Mouse (Mus musculus) brain, adult 2 months (tissue): ENCODE data around the gene Cfap97.
A peak's percentile ranks its signal among the peaks of the same experiment; 100 is the strongest.

Source experiments
- DNase-seq: peaks from one replicate; pipeline ENCODE4 v3.0.0; 2011; ENCODE audit warnings: low read depth, low spot score

Cfap97 gene

GRCm38 (mm10) chr8:46153042-46153441 is 1.5 kb downstream of the Cfap97 start:
- no peak for DNase-seq

- DNase-seq: peak; percentile 99
Measured at GRCm38 (mm10) chr8:46162953-46163869, 11.6 kb downstream of the Cfap97 start.

- no peak for DNase-seq
Measured at GRCm38 (mm10) chr8:46163870-46164190, 12.3 kb downstream of the Cfap97 start.

DNA sequence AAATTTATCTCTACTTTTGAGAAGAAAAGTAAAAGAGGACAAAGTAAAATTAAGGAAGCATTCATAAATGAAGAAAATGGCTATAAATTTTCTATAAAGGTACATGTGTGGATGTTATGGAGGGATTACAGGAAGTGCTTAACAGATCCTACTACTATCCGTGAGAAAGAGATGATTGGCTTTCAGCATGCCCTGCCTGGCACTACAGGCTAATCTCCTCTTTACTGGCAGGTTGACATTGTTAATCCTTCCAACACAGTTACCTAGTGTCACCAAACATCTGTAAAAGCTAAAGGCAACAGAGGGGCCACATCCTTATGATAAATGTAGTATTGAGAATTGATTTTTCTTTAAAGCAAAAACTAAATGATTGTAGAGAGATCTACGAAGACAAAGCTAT is 22.1 kb downstream of the Cfap97 start:
- no peak for DNase-seq

- DNase-seq: peak; percentile 34
Measured at GRCm38 (mm10) chr8:46180136-46180535, 28.6 kb downstream of the Cfap97 start.

- DNase-seq: peak; percentile 93
Measured at GRCm38 (mm10) chr8:46185361-46185760, 33.8 kb downstream of the Cfap97 start.

GRCm38 (mm10) chr8:46193100-46193499 is 41.5 kb downstream of the Cfap97 start:
- peak; percentile 74 for DNase-seq

- DNase-seq: peak; percentile 41
Measured at GRCm38 (mm10) chr8:46196877-46197276, 45.3 kb downstream of the Cfap97 start.

DNA sequence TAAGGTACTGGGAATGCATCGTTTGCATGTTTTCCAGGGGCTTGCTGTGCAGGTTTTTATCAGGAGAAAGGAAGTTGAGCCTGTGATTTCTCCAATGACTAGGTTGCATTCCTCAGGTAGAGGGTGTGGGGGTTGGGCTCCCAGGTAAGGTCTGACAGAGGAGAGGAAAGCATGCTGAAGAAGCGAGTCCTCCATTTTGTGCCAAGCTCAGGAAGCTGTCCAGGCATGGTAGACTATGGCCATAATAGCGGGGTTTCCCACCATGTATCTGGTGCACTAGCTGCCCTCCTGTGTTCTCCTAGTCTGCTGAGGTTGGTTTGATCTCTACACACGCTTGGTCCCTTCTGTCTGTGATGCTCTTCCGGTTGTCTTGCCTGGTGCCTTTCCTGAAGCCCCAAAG is 46.1 kb downstream of the Cfap97 start:
- no peak for DNase-seq

DNA sequence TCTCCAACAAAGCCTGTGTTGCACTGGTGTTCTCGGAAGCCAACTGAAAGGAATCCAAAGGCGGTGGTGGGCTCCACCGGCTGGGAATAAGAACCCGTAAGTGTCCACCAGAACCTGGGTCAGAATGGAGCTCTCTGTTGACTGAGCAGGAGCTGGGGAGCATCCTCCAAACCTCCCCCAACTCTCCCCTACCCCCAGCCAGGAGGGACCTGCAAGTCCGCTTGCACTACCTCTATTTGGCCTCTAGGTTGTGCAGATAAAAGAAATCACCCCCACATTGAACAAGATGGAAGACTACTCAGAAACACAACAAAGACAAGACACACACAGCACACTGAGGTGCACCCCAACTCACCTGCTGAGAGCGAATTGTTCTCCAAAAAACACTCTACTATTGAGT is 50.8 kb downstream of the Cfap97 start:
- no peak for DNase-seq

DNA sequence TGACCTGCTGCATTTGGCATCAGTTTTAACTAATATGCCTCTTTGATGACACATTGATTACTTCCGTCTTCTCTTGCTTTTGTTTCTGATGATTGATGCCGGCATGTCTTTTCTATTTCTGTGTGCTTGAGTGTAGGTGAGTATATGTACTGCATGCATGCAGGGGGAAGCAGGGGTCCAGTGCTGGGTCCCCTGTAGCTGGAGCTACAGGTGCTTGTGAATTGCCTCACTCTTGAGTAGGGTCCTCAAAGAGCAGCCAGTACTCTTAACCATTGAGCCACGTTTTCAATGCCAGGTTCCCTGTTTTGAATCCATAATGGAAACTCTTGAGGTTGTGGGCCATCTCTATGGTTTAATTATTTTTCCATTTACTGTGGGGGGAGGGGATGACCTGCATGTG is 52.7 kb downstream of the Cfap97 start:
- DNase-seq: no peak

DNA sequence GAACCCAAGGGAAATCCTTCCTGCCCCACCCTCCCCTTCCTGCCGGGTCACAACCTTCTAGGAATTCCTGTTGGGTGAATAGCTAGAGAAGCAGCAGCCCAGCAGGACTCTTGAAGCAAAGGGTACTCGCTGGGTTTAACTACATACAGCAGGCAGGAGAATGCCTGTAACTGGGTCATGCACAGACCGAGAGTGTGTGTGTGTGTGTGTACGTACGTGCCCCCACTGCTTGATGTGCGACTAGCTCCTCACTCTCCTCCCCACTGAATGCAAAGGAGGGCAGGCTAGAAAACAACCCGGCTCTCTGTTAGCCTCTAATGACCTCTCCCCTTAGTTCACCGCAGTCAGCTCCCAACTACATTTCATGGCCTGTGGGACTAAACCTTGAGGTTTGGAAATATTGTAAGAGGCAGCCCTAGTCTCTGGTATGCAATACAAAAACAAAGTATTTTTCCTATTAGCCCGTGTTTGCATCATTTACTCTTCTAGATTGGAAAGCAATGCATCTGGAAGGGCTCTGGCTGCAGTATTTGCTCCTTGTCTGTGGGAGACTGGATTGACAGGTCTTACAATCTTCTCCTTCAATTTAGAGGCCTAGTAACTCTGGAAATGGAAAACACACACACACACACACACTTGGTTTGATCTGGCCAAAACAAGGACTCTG is 53.5 kb downstream of the Cfap97 start:
- DNase-seq: no peak

- no peak for DNase-seq
Measured at GRCm38 (mm10) chr8:46206107-46206506, 54.5 kb downstream of the Cfap97 start.

DNA sequence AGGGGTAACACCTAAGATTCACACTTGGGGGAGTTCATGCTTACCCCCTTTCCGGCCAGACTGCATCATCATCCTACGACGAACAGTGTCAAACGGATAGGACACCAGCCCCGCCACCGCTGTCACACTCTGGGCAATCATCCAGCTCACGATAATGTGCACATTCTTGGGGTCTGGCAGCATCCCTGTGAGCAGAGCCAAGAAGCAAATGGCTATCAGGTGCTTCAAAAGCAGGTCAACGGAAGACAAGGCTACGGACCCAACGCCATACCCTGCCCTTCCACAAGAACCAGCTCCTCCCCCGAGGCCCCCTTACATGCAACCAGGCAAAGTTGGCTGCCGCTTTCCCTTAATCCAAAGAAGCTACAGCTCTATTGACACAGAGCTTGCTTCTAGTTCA is 56.8 kb downstream of the Cfap97 start:
- DNase-seq: peak; percentile 75

DNA sequence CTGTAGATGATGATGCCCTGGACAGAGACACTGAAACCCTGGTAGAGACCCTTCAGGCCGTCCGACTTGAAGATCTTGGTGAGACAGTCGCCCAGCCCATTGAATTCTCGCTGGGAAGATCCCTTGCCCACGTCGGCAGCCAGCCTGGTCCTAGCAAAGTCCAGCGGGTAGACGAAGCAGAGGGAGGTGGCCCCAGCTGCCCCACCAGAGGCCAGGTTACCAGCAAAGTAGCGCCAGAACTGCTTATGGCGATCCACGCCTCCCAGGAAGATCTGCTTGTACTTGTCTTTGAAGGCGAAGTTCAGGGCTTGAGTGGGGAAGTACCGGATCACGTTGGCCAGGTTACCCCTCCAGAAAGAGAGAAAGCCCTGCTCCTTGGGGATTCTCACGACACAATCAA is 57.5 kb downstream of the Cfap97 start:
- DNase-seq: peak; percentile 38

DNA sequence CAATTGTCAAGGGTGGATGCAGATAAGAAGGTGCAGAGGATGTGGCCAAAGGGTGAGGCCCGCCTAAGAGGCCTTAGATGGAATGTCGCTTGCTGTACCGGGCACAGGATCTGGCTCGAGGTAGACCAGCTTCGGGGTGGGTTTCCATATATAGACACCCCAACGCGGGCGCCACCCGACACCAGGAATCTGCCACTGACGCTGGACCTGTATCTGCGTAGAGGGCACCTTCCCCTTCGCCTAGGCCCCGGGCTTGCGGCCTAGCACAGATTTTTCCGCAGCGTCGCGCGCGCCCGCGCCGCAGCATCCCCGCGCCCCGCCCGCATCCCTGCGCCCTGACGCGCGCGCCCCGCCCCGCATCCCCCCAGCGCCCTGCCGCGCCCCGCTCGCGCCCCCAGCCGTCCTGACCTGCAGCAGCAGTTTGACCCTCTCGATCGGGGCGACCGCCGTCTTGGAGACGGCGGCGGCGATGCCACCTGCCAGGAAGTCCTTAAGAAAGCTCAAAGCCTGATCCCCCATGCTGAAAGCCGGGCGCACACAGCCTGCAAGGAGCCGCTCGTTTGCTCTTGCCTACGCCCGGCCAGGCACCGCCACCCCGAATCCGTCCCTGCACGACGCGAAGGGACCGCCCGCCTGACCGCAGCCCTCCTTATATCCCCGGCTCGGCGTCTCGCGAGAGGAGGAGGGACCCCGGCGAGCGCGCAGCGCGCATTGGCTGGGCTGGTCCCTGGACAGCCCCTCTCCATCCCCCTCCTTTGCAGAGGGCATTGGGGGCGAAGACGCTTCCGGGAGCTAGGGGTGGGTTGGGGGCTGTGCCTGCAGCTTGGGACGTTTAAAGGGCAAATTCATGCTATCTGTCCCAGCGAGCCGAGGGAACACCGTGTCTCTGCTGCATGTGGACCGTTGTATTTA is 59.1 kb downstream of the Cfap97 start, which contains the start of gene Slc25a4:
Gene Slc25a4, minus strand, starts transcription at position 881 of the 912 bp plus-strand sequence.
- peak; percentile 98 for DNase-seq

DNA sequence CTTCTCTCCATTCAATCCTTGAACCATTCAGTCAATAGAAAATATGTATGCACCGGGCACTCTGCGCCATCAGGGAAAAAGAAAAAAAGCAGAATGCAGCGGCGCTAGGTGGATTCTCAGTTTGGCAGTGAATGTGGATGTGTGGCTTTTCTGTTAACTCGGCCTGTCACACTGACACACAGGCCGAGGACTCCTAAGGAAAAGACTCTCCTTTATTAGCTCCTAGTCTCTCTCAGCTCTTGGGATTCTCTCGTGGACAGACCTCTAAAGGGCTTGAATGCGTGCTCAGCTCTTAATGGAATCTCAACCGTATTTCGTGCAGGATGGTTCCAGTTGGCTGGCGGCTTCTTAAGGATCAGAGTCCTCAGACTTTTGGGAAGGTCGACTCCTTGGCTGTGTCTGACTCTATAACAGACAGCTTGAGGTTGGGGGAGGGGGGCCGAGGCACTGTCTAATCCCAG is 60.1 kb downstream of the Cfap97 start:
- DNase-seq: peak; percentile 64

- no peak for DNase-seq
Measured at GRCm38 (mm10) chr8:46212194-46212593, 60.6 kb downstream of the Cfap97 start.

- no peak for DNase-seq
Measured at GRCm38 (mm10) chr8:46213971-46214480, 62.5 kb downstream of the Cfap97 start.

DNA sequence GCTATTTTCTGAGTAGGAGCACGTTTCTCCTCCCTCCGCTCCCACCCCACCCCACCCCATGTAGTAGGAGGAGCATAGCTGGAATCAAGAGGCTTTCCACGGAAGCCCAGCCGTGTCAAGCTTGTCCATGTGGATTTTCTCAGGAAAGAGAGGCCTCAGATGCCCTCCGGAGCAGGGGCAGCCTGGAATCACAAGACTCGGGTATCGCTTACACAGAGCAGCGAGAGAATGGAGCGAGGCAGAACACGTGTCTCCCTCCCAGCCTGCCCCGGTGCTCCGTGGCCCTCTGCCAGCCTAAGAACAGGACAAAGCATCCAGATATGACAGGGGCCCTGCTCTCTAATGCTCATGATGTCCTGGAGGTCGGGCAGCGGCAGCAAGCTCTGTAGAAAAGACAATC is 65.3 kb downstream of the Cfap97 start:
- peak; percentile 94 for DNase-seq

DNA sequence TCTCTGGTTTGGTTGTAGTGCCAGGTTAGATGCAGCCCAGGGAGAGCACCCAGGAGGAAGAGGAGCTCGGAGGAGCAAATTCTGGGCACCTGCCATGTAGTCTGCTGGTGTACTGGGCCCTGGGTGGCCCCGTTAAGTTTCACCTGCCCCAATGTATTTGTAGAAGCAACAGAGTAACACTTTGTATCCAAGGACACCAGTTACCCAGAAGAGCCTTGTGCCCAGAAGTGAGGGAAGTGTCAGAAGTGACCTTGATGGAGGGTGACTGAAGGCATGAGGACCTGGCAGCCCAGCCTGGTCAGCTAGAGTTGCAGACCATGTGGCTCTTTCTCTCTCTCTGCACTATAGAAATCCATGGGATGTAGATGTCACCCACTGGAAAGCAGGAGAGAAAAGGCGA is 69.0 kb downstream of the Cfap97 start:
- DNase-seq: no peak

- no peak for DNase-seq
Measured at GRCm38 (mm10) chr8:46225501-46225900, 73.9 kb downstream of the Cfap97 start.
